Mouse (Mus musculus) CH12.LX (cell line): ENCODE data around the gene Pcdh7.

Source experiments
- CTCF ChIP-seq, 2 experiments: IDR thresholded peaks in 1 of 2; conservative IDR thresholded peaks in 1 of 2; 2 replicates each; pipeline ENCODE4 v1.5.1; 2011 to 2012; ENCODE audit warnings: low read depth in 2 of 2, low read length in 2 of 2, improper control_type of control experiment in 1 of 2, inconsistent platforms in 1 of 2, mild to moderate bottlenecking in 1 of 2, moderate library complexity in 1 of 2
- E2F4 ChIP-seq: IDR thresholded peaks from 2 replicates; pipeline ENCODE4 v1.6.1; 2011; ENCODE audit warnings: low read depth, low read length, improper control_type of control experiment; ENCODE audit not compliant: insufficient replicate concordance
- JUN ChIP-seq: IDR thresholded peaks from 2 replicates; pipeline ENCODE4 v1.6.1; 2011; ENCODE audit warnings: low read depth, mild to moderate bottlenecking, low read length, improper control_type of control experiment, moderate library complexity; ENCODE audit not compliant: insufficient read depth
- MAZ ChIP-seq: IDR thresholded peaks from 2 replicates; pipeline ENCODE4 v1.6.1; 2012; ENCODE audit warnings: low read depth, mild to moderate bottlenecking, inconsistent platforms, low read length, improper control_type of control experiment, moderate library complexity
- NELFE ChIP-seq: IDR thresholded peaks from 2 replicates; pipeline ENCODE4 v1.6.1; 2011; ENCODE audit warnings: low read depth, low read length, improper control_type of control experiment
- PAX5 ChIP-seq: IDR thresholded peaks from 2 replicates; pipeline ENCODE4 v1.6.1; 2012; ENCODE audit warnings: low read length, inconsistent platforms, mixed read lengths
- POLR2A ChIP-seq: IDR thresholded peaks from 2 replicates; pipeline ENCODE4 v1.6.1; 2011; ENCODE audit warnings: low read depth, mild to moderate bottlenecking, improper control_type of control experiment, low read length
- POLR2AphosphoS2 ChIP-seq: IDR thresholded peaks from 2 replicates; pipeline ENCODE4 v1.6.1; 2011; ENCODE audit warnings: low read depth, low read length, improper control_type of control experiment
- UBTF ChIP-seq: IDR thresholded peaks from 2 replicates; pipeline ENCODE4 v1.6.1; 2012; ENCODE audit warnings: low read depth, mild to moderate bottlenecking, inconsistent platforms, low read length, improper control_type of control experiment, moderate library complexity

DNA sequence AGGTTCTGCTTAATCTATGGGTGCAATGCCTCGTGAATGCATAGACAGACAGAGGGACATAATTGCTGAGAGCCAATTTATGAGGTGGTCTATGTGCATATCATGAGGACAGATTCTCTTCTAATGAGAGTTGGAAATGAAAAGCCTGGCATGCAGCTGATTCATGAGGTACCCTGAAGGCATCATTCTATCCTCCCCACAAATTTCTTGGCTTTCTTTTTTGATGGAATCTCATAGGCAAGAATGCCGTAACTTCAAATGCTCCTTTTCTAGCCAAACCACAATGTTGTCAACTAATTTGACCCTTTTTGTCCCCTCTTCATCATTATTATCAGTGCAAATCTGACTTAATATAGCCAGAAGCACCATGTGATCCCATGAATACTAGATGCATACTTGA, 426.1 kb downstream of the Pcdh7 start:
- TF ChIP-seq CTCF (conservative IDR thresholded peaks at IDR 0.05 in 1 of 2, IDR thresholded peaks at IDR 0.05 in 1 of 2; ENCODE audit: low read depth in 2 of 2, low read length in 2 of 2) (no peak), UBTF (no peak), MAZ (no peak), POLR2A (no peak), NELFE (no peak), JUN (no peak), E2F4 (no peak), PAX5 (no peak), POLR2AphosphoS2 (no peak)
